Mouse (Mus musculus) thymus, adult 2 months (tissue): ENCODE measurements around the gene 2810004N23Rik.

ENCODE experiments used
- CTCF ChIP-seq: fragments of 200-500 bp; IDR thresholded peaks from 2 replicates; pipeline ENCODE4 v1.5.1; 2012; ENCODE audit warnings: mild to moderate bottlenecking, control low read depth, low read length, moderate library complexity, borderline replicate concordance; ENCODE audit not compliant: control insufficient read depth, poor library complexity, insufficient read depth; ENCODE audit errors: extremely low read depth
- POLR2A ChIP-seq: fragments of 200-500 bp; IDR thresholded peaks from 2 replicates; pipeline ENCODE4 v1.6.1; 2012; ENCODE audit warnings: mild to moderate bottlenecking, low read length, control low read depth, moderate library complexity; ENCODE audit not compliant: control insufficient read depth, poor library complexity, insufficient read depth; ENCODE audit errors: extremely low read depth

DNA sequence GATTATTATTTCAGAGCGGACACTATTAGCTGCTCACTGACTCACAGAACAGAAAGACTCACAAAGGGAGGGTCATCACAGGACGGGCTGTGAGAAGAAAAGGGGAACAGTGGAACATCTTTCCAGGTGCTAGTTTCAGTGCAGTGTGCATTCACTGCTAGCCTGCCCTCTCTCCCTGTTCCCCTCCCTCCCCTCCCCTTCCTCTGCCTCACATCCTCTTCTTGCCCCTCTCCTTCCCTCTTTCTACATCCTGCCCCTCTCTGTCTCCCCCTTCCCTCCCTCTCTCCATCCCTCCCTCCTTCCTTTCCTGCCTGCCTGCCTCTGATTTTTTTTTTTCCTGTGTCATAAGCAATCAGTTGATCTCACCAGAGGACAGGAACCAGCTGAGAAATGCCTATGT, 53.5 kb downstream of the 2810004N23Rik start:
- no peak for TF ChIP-seq CTCF
- no peak for TF ChIP-seq POLR2A
